Mouse (Mus musculus): ENCODE data around the gene Srarp. TPM values are rescaled to one million over a fixed set of nuclear protein-coding genes. Genes with fewer than 3 reads are reported as not detected.

Gene Srarp
- polyA plus RNA-seq, 1 experiment: not detected

DNA sequence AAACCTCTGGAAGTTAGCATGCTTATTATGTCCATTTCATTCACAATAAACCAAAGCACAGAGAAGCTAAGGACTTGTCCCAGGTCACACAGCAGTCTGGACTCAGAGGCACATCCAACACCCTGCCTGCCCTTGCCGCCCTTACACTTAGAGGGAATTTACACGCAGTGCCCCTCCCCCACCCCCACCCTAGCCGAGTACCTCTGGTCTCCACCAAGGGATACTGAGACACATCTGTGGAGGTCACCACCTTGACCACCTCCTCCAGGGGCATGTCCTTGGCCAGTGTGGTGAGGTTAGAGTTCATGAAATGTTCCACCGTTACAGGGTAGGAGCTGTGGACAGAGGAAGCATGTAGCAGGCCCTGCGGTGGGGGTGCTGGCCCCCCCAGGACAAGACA, 48.0 kb downstream of the Srarp start:
- no peak for TF ChIP-seq TAL1 (IDR thresholded peaks at IDR 0.05; ENCODE audit: low read length)
- no peak for TF ChIP-seq GATA1 (IDR thresholded peaks at IDR 0.05; ENCODE audit: low read length)
- no peaks in the 10 kb centered on the region for H3K36me3 ChIP-seq (ENCODE audit: control insufficient read depth)
- no peak overlapping the region for H3K4me3 ChIP-seq (replicated peaks)
- no peaks in the 10 kb centered on the region for H3K9me3 ChIP-seq (ENCODE audit: control insufficient read depth, low read length)
- H3K4me1 ChIP-seq (ENCODE audit: control insufficient read depth): no peaks in the 10 kb centered on the region
- peaks cover 20% of the 10 kb centered on the region for H3K27me3 ChIP-seq (ENCODE audit: control insufficient read depth)

DNA sequence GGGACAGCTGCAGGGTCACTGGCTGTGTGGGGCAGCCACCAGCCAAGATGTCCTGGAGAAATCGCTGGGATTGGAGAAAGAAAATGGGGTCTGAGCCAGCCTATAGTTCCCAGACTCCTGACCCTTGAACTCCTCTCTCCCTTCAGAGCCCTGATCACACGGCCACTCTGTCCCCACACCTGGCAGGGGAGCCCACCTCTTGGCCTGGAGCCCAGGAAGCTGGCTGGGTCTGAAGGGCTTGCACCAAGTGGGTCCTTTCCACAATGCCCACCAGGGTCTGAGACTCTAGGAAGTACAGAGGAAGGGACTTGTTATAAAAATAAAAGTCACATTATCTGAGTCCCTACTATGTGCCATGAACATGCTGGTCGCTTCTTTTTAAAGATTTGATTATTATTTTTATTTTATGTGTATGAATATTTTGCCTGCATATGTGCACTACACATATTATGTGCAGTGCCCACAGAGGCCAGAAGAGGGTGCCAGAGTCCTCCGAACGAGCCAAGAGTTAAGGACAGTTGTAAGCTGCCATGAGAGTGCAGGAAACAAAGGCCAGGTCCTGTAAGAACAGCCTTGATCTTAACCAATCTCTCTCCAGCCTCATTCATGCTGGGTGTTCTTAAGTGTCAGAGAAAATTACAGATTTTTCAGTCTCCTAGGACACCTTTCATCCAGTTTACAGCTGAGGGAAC, 48.7 kb downstream of the Srarp start:
- H3K9me3 ChIP-seq (ENCODE audit: control insufficient read depth, low read length): no peaks in the 10 kb centered on the region
- no peak overlapping the region for H3K4me3 ChIP-seq (replicated peaks)
- TF ChIP-seq GATA1 (IDR thresholded peaks at IDR 0.05; ENCODE audit: low read length) (no peak), TAL1 (IDR thresholded peaks at IDR 0.05; ENCODE audit: low read length) (no peak)
- peaks cover 25% of the 10 kb centered on the region for H3K27me3 ChIP-seq (ENCODE audit: control insufficient read depth)
- H3K4me1 ChIP-seq (ENCODE audit: control insufficient read depth): no peaks in the 10 kb centered on the region
- no peaks in the 10 kb centered on the region for H3K36me3 ChIP-seq (ENCODE audit: control insufficient read depth)

GRCm38 (mm10) chr4:141386150-141386549, 49.8 kb downstream of the Srarp start:
- TF ChIP-seq TAL1 (IDR thresholded peaks at IDR 0.05; ENCODE audit: low read length) (no peak), GATA1 (IDR thresholded peaks at IDR 0.05; ENCODE audit: low read length) (no peak)
- no peak overlapping the region for H3K4me3 ChIP-seq (replicated peaks)
- peaks cover 33% of the 10 kb centered on the region for H3K27me3 ChIP-seq (ENCODE audit: control insufficient read depth)
- H3K36me3 ChIP-seq (ENCODE audit: control insufficient read depth): no peaks in the 10 kb centered on the region
- no peaks in the 10 kb centered on the region for H3K4me1 ChIP-seq (ENCODE audit: control insufficient read depth)
- no peaks in the 10 kb centered on the region for H3K9me3 ChIP-seq (ENCODE audit: control insufficient read depth, low read length)

DNA sequence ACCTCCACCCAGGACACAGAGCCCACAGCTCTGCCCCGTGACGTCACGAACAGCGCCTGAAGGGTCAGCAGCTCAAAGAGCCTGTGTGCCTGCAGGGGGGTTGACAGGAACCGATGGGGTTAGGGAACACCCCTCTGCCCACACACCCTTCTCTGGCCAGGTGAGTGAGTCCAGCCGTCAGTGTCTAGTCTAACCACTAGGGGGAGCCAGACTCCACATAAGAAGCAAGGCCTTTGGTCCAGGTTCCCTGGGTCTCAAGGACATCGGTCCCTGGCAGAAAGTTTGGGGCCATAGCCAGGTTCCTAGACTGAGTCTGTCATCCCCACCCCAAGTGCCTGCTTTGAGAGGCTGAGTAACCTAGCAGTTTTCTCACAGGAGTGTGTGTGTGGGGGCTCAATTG, 50.6 kb downstream of the Srarp start:
- no peak for TF ChIP-seq TAL1 (IDR thresholded peaks at IDR 0.05; ENCODE audit: low read length)
- TF ChIP-seq GATA1 (IDR thresholded peaks at IDR 0.05; ENCODE audit: low read length): no peak
- Histone ChIP-seq H3K27me3 (ENCODE audit: control insufficient read depth) (peaks cover 34% of the 10 kb centered on the region), H3K9me3 (ENCODE audit: control insufficient read depth, low read length) (no peaks in the 10 kb centered on the region), H3K36me3 (ENCODE audit: control insufficient read depth) (no peaks in the 10 kb centered on the region), H3K4me1 (ENCODE audit: control insufficient read depth) (no peaks in the 10 kb centered on the region), H3K4me3 (replicated peaks) (no peak overlapping the region)

Other genes with a start within 250 kb of the Srarp start
- not detected in 2 replicates for gene Rsg1, start 222.1 kb downstream of the Srarp start, polyA plus RNA-seq (2012)
- 0.08 and 0.12 TPM in 2 replicates for gene Arhgef19, start 196.6 kb downstream of the Srarp start, polyA plus RNA-seq (2012)
- not detected in 2 replicates for gene Epha2, start 134.9 kb downstream of the Srarp start, polyA plus RNA-seq (2012)
- gene Fam131c, start 67.9 kb downstream of the Srarp start, polyA plus RNA-seq (2012): not detected in 2 replicates
- not detected in 2 replicates for gene Clcnka, start 37.4 kb downstream of the Srarp start, polyA plus RNA-seq (2012)
- gene Clcnkb, start 20.1 kb downstream of the Srarp start, polyA plus RNA-seq (2012): not detected in 2 replicates
- not detected in 2 replicates for gene Hspb7, start 15.3 kb downstream of the Srarp start, polyA plus RNA-seq (2012)
- 1.9 and 2.6 TPM in 2 replicates for gene Zbtb17, start 8.5 kb upstream of the Srarp start, polyA plus RNA-seq (2012)
- gene Spen, start 102.5 kb upstream of the Srarp start, polyA plus RNA-seq (2012): 25.6 and 25.7 TPM in 2 replicates
- 0.02 TPM in 2 replicates for gene Fblim1, start 170.0 kb upstream of the Srarp start, polyA plus RNA-seq (2012)
- gene Tmem82, start 182.5 kb upstream of the Srarp start, polyA plus RNA-seq (2012): 0.03 TPM in 1 of 2 replicates, not detected in the other
- not detected in 2 replicates for gene Slc25a34, start 187.7 kb upstream of the Srarp start, polyA plus RNA-seq (2012)
- gene Plekhm2, start 228.8 kb upstream of the Srarp start, polyA plus RNA-seq (2012): 1.1 and 1.4 TPM in 2 replicates
- 0.11 TPM in 1 of 2 replicates, not detected in the other for gene Rsc1a1, start 249.5 kb upstream of the Srarp start, polyA plus RNA-seq (2012)